Mouse (Mus musculus) kidney, embryonic 14.5 days (tissue): ENCODE results near the gene Birc2. TPM values are rescaled to one million over a fixed set of nuclear protein-coding genes. Genes with fewer than 3 reads are reported as not detected.

Experiments
- ATAC-seq: fragments of 200-750 bp; cut with Nextera tagmentation; 2 replicates; pipeline ENCODE4 v1.8.0; 2017; ENCODE audit warnings: moderate number of reproducible peaks, mild to moderate bottlenecking, moderate TSS enrichment, moderate library complexity; ENCODE audit not compliant: low FRiP score, low TSS enrichment
- H3K27ac ChIP-seq: fragments of 300-500 bp; sonication (generic); 2 replicates; pipeline ENCODE4 v1.5.1; 2014; ENCODE audit warnings: low read depth, mild to moderate bottlenecking, low read length, moderate library complexity, mixed read lengths
- H3K27me3 ChIP-seq: fragments of 300-500 bp; sonication (generic); 2 replicates; pipeline ENCODE4 v1.6.1; 2014; ENCODE audit warnings: mild to moderate bottlenecking, low read length; ENCODE audit not compliant: control insufficient read depth, insufficient read depth
- H3K36me3 ChIP-seq: fragments of 300-500 bp; sonication (generic); 2 replicates; pipeline ENCODE4 v1.6.1; 2014; ENCODE audit warnings: low read length, mixed read lengths; ENCODE audit not compliant: control insufficient read depth, insufficient read depth
- H3K4me1 ChIP-seq: fragments of 300-500 bp; sonication (generic); 2 replicates; pipeline ENCODE4 v1.6.1; 2014; ENCODE audit warnings: low read length, mixed read lengths; ENCODE audit not compliant: control insufficient read depth, insufficient read depth
- H3K4me2 ChIP-seq: fragments of 300-500 bp; sonication (generic); replicated peaks from 2 replicates; pipeline ENCODE4 v1.6.1; 2014; ENCODE audit warnings: low read depth, mild to moderate bottlenecking, low read length
- H3K4me3 ChIP-seq: fragments of 300-500 bp; sonication (generic); 2 replicates; pipeline ENCODE4 v1.5.1; 2014; ENCODE audit warnings: mild to moderate bottlenecking, low read length
- H3K9ac ChIP-seq: fragments of 300-500 bp; sonication (generic); 2 replicates; pipeline ENCODE4 v1.6.1; 2014; ENCODE audit warnings: low read depth, mild to moderate bottlenecking, low read length, moderate library complexity
- H3K9me3 ChIP-seq: fragments of 300-500 bp; sonication (generic); 2 replicates; pipeline ENCODE4 v1.6.1; 2016; ENCODE audit warnings: low read length; ENCODE audit not compliant: control insufficient read depth
- WGBS: fragments of 180-500 bp; shearing (Covaris S2); extraction: QIAGEN DNeasy Blood & Tissue Kit; methylation state at CpG from one replicate; pipeline ENCODE4 v1.1.7; 2014; 5-methylcytosine and 5-hydroxymethylcytosine counted together
- polyA plus RNA-seq: library from polyadenylated mRNA; unstranded; fragments of >200 nt; fragmentation: Nextera tagmentation; extraction: Ambion mirVana; gene quantifications from 2 replicates; pipeline ENCODE4 v1.2.1, GENCODE M21; 2014

The Birc2 gene
- polyA plus RNA-seq, 1 experiment from 2014 or later: 41.7 TPM

GRCm38 (mm10) chr9:7783823-7784614 is 52.8 kb downstream of the Birc2 start:
- H3K4me2 ChIP-seq: no peak overlapping the region
- no peaks in the 10 kb centered on the region for H3K9me3 ChIP-seq
- ATAC-seq: peak; percentile 29; the same call in 1 of the 2 replicates
- no peaks in the 10 kb centered on the region for H3K27me3 ChIP-seq
- 77% methylated on average over 15 of the region's 15 CpGs for WGBS
- no peak overlapping the region for H3K4me3 ChIP-seq
- no peak overlapping the region for H3K9ac ChIP-seq
- peak overlapping the region; percentile 19; the same call in 1 of the 2 replicates for H3K27ac ChIP-seq
- no peaks in the 10 kb centered on the region for H3K4me1 ChIP-seq
- H3K36me3 ChIP-seq: 0 out of 2 replicates have a peak, but pooled peaks cover 2% of the 10 kb centered on the region

DNA sequence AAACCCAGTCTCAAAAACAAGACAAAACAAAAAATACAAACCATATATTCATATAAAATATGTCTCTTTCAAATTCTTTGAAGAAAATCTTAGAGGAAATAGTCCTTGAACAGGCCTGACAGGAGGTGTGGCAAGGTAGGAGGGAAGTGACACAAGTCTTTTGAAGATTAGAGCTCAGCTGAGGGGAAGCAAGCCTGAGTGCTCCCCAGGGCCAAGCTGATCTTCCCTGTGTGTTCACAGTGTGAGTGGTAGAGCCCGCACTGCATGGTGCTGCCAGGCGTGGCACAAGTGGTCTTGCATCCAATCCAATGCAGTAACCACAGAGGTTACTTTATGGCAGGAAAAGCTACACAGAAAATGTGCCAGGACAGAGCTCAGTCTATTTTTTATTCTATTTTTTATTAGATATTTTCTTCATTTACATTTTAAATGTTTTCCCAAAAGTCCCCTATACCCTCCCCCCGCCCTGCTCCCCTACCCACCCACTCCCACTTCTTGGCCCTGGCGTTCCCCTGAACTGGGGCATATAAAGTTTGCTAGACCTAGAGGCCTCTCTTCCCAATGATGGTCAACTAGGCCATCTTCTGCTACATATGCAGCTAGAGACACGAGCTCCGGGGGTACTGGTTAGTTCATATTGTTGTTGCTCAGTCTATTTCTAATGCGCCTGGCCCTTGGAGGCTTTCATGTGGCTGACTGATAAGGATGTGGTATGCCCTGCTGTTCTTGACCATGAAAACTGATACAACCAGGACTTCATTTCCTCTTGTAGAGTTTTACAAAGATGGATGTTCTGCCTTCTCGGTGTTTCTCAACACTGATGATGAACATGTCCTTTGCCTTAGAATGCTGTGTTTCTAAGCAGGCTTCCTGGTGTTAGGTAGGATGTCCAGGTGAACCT is 56.4 kb downstream of the Birc2 start:
- Histone ChIP-seq H3K9me3 (no peaks in the 10 kb centered on the region), H3K4me1 (no peaks in the 10 kb centered on the region), H3K9ac (no peak overlapping the region), H3K4me2 (no peak overlapping the region), H3K36me3 (no peaks in the 10 kb centered on the region), H3K4me3 (no peak overlapping the region), H3K27me3 (no peaks in the 10 kb centered on the region), H3K27ac (no peak overlapping the region)
- ATAC-seq: no peak
- 92% methylated on average over 8 of the region's 8 CpGs for WGBS

DNA sequence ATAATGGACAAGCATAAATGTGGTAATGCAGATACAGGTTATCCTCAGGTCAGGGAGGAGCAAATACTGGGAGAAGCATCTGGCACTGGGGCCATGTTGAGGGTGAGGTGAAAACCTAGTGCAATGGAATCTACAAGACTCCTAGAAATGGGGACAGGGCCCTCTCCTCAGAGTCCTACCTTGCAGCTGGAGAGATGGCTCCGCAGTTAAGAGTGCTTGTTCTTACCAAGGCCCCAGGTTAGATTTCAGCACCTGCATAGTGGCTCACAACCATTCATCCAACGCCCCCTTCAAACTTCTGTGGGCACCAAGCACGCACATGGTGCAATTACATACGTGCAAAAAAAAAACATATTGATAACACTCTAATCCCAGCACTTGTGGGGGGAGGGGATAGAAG is 57.1 kb downstream of the Birc2 start:
- Histone ChIP-seq H3K4me2 (no peak overlapping the region), H3K4me3 (no peak overlapping the region), H3K4me1 (no peaks in the 10 kb centered on the region), H3K9ac (no peak overlapping the region), H3K9me3 (no peaks in the 10 kb centered on the region), H3K36me3 (no peaks in the 10 kb centered on the region), H3K27me3 (no peaks in the 10 kb centered on the region), H3K27ac (no peak overlapping the region)
- ATAC-seq: no peak
- WGBS: 94% methylated on average over 4 of the region's 4 CpGs

GRCm38 (mm10) chr9:7778771-7779170 is 58.1 kb downstream of the Birc2 start:
- no peak overlapping the region for H3K4me3 ChIP-seq
- ATAC-seq: no peak
- H3K36me3 ChIP-seq: no peaks in the 10 kb centered on the region; the same call in 1 of the 2 replicates
- no peaks in the 10 kb centered on the region for H3K27me3 ChIP-seq
- H3K9ac ChIP-seq: no peak overlapping the region
- H3K9me3 ChIP-seq: no peaks in the 10 kb centered on the region
- no peaks in the 10 kb centered on the region for H3K4me1 ChIP-seq
- H3K4me2 ChIP-seq: no peak overlapping the region
- 78% methylated on average over 7 of the region's 7 CpGs for WGBS
- no peak overlapping the region for H3K27ac ChIP-seq

DNA sequence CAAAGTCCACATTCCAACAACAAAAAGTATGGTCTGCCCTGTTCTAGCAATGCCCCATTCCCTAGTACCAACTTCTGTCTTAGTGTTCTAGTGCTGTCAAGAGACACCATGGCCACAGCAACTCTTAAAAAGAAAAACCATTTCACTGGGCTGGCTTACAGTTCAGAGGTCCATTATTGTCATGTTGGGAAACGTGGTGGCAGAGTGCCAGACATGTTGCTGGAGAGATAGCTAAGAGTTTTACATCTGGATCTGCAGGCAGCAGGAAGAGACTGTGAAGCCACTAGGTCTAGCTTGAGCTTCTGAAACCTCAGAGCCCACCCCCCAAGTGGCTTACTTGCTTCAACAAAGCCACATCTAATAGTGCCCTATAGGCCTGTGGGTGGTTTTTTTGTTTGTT is 59.2 kb downstream of the Birc2 start:
- Histone ChIP-seq H3K27me3 (no peaks in the 10 kb centered on the region), H3K4me3 (no peak overlapping the region), H3K9ac (no peak overlapping the region), H3K4me1 (no peaks in the 10 kb centered on the region), H3K27ac (no peak overlapping the region), H3K4me2 (no peak overlapping the region), H3K36me3 (peaks cover 2% of the 10 kb centered on the region; the same call in 1 of the 2 replicates), H3K9me3 (no peaks in the 10 kb centered on the region)
- 85% methylated on average over 1 of the region's 1 CpGs for WGBS
- ATAC-seq: no peak

DNA sequence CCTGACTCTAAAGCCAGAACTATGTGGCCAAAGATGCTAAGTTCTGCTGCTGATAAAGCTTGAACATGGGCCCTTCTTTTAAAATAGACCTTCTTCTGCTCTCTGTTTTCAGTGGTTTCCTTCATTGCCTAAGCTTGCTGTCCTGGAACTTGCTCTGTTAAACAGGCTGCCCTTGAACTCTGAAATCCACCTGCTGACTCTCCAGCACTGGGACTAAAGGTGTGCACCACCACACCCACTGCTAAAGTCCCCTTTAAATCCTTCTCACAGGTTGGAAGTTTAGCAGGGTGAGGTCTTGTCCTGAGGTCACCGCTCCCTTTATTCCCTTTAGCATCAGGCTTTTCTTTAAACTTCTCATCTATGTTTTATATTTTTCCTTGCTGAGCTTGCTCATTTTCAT is 59.9 kb downstream of the Birc2 start:
- no peak overlapping the region for H3K27ac ChIP-seq
- H3K36me3 ChIP-seq: peaks cover 8% of the 10 kb centered on the region
- no peak for ATAC-seq
- H3K4me1 ChIP-seq: no peaks in the 10 kb centered on the region
- H3K9ac ChIP-seq: no peak overlapping the region
- 100% methylated on average over 1 of the region's 1 CpGs for WGBS
- H3K4me2 ChIP-seq: no peak overlapping the region
- H3K9me3 ChIP-seq: no peaks in the 10 kb centered on the region
- H3K27me3 ChIP-seq: no peaks in the 10 kb centered on the region
- no peak overlapping the region for H3K4me3 ChIP-seq

DNA sequence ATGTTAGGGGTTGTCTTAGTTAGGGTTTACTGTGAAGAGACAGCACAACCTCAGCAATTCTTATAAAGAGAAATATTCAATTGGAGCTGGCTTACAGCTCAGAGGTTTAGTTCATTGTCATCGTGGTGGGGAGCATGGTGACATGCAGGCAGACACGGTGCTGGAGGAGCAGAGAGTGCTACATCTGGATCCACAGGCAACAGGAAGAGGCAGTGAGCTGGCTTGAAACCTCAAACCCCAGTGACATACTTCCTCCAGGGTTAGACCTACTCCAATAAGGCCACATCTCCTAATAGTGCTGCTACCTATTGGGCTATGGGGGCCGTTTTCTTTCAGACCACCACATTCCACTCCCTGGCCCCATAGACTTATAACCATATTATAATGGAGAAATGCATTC is 60.9 kb downstream of the Birc2 start:
- H3K9me3 ChIP-seq: no peaks in the 10 kb centered on the region
- H3K4me3 ChIP-seq: no peak overlapping the region
- WGBS: 93% methylated on average over 3 of the region's 3 CpGs
- no peak overlapping the region for H3K4me2 ChIP-seq
- ATAC-seq: no peak
- H3K27me3 ChIP-seq: no peaks in the 10 kb centered on the region
- H3K4me1 ChIP-seq: no peaks in the 10 kb centered on the region
- H3K36me3 ChIP-seq: peaks cover 8% of the 10 kb centered on the region
- no peak overlapping the region for H3K9ac ChIP-seq
- H3K27ac ChIP-seq: no peak overlapping the region

DNA sequence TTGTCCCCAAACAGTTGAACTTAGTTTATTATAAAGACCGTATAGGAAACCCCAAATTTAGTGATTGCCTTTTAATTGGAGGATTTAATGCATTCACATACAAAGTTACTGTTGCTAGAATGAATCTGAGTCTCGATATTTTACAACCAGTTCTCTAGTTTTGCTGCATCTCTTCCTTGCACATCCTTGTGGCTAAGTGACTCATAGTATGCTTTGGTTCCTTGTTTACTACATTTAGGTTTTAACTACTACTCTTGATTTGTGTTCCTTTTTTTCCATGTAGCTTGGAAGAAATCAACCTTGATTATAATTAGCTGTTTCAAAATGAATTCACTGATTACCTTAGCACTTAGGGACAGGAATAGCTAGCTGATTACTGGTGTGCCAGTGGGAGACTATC is 61.9 kb downstream of the Birc2 start:
- peaks cover 15% of the 10 kb centered on the region for H3K36me3 ChIP-seq
- no peaks in the 10 kb centered on the region for H3K4me1 ChIP-seq
- 94% methylated on average over 2 of the region's 2 CpGs for WGBS

GRCm38 (mm10) chr9:7774538-7774937 is 62.3 kb downstream of the Birc2 start:
- Histone ChIP-seq H3K4me2 (no peak overlapping the region), H3K4me3 (no peak overlapping the region), H3K27ac (no peak overlapping the region), H3K9ac (no peak overlapping the region), H3K4me1 (no peaks in the 10 kb centered on the region), H3K36me3 (peaks cover 17% of the 10 kb centered on the region), H3K27me3 (no peaks in the 10 kb centered on the region), H3K9me3 (no peaks in the 10 kb centered on the region)
- ATAC-seq: no peak
- WGBS: 91% methylated on average over 10 of the region's 10 CpGs

More for the DNA sequence above, 61.9 kb downstream of the Birc2 start:
- no peak overlapping the region for H3K9ac ChIP-seq
- no peaks in the 10 kb centered on the region for H3K9me3 ChIP-seq
- H3K27ac ChIP-seq: no peak overlapping the region
- no peak for ATAC-seq
- no peak overlapping the region for H3K4me2 ChIP-seq
- no peak overlapping the region for H3K4me3 ChIP-seq
- no peaks in the 10 kb centered on the region for H3K27me3 ChIP-seq
